Mouse (Mus musculus) mammary gland, adult 2 months (tissue): ENCODE measurements around the gene Rhox2g. TPM values are rescaled to one million over a fixed set of nuclear protein-coding genes. Genes with fewer than 3 reads are reported as not detected.

Source experiments
- polyA plus RNA-seq: library from polyadenylated mRNA; depleted of rRNA; stranded (reverse); fragments of >200 nt; gene quantifications from 2 replicates; pipeline ENCODE4 v1.2.3, GENCODE M21; 2012; ENCODE audit warnings: low replicate concordance; rRNA removed

The Rhox2g gene
- polyA plus RNA-seq: not detected in 2 replicates

GRCm38 (mm10) chrX:37643370-37643769, at the start of gene Rhox2g:
Gene Rhox2g (minus strand): TSS chrX:37643470.

DNA sequence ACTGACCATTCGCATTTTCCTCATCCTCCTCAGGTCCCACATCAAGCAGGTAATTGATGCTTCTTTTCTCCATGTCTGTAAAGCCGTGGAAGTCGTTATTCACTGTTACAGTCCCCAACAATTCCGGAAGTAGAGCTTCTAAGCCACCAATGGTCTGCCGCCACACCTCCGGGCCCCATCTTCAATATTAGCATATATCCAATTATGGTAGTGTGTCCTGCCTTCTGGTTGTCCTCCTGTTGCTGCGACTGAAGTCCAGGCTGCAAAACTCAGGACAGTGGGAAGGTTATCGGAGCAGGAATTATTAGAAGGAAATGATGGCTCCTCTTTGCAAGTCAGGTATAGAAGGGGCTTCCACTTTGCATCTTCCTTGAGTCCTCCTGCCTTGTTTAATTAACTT, 29.9 kb upstream of the Rhox2g start, which contains the start of gene Rhox2h:
Gene Rhox2h, minus strand, starts transcription at position 101 of the 400 bp plus-strand sequence.

DNA sequence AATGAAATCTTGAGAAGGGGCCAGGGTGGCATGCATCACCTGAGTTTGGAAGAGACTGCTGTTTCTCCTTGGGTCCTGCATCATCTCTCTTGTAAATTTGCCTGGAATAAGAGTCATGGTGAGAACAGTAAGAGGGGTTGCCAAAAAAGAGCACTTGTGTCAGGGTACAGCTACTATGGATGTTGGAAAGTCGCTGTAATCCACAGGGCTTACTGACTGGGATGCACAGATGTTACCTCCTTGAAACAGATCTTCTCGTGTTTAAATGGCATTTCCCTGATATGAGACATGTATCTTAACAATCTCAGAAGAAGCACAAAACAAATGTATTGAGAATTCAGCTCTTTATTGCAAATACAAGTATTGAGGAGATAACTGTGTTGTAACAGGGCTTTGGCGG, 25.4 kb upstream of the Rhox2g start, which contains the start of gene Rhox3h:
Gene Rhox3h, minus strand, starts transcription at position 101 of the 400 bp plus-strand sequence.

DNA sequence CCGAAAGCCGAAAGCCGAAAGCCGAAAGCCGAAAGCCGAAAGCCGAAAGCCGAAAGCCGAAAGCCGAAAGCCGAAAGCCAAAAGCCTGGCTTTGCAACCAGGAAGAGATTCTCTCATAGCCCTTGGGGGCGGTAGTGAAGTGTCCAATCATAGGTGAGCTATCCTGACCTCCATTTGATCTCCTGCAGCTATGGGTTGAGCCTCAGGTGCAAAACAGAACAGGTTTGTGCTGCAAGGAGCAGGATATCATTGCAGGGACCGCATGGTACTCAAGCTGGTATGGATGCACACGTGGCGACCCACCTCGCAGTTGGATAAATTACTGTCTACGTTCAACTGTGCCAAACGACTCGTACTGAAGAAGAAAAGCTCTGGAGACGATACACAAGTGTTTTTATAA, 8.0 kb upstream of the Rhox2g start, which contains the start of gene Rhox4g:
Gene Rhox4g, minus strand, starts transcription at position 101 of the 400 bp plus-strand sequence.

GRCm38 (mm10) chrX:37628512-37628911, 14.8 kb downstream of the Rhox2g start, which contains the start of gene Rhox3g:
Gene Rhox3g (minus strand): TSS chrX:37628612.

DNA sequence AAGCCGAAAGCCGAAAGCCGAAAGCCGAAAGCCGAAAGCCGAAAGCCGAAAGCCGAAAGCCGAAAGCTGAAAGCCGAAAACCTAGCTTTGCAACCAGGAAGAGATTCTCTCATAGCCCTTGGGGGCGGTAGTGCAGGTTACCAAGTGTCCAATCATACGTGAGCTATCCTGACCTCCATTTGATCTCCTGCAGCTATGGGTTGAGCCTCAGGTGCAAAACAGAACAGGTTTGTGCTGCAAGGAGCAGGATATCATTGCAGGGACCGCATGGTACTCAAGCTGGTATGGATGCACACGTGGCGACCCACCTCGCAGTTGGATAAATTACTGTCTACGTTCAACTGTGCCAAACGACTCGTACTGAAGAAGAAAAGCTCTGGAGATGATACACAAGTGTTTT, 35.7 kb downstream of the Rhox2g start, which contains the start of gene Rhox4f:
Gene Rhox4f, minus strand, starts transcription at position 101 of the 400 bp plus-strand sequence.

Other genes with a start within 250 kb of the Rhox2g start
- gene Rhox2b, start 231.4 kb downstream of the Rhox2g start, polyA plus RNA-seq: not detected in 2 replicates
- not detected in 2 replicates for gene Rhox4b, start 211.0 kb downstream of the Rhox2g start, polyA plus RNA-seq
- gene Rhox2c, start 189.8 kb downstream of the Rhox2g start, polyA plus RNA-seq: not detected in 2 replicates
- gene Rhox3c, start 184.9 kb downstream of the Rhox2g start, polyA plus RNA-seq: not detected in 2 replicates
- not detected in 2 replicates for gene Rhox4c, start 163.1 kb downstream of the Rhox2g start, polyA plus RNA-seq
- not detected in 2 replicates for gene Rhox2d, start 150.0 kb downstream of the Rhox2g start, polyA plus RNA-seq
- not detected in 2 replicates for gene Rhox4d, start 129.1 kb downstream of the Rhox2g start, polyA plus RNA-seq
- gene Rhox2e, start 113.0 kb downstream of the Rhox2g start, polyA plus RNA-seq: not detected in 2 replicates
- not detected in 2 replicates for gene Rhox3e, start 101.5 kb downstream of the Rhox2g start, polyA plus RNA-seq
- gene Rhox4e, start 86.1 kb downstream of the Rhox2g start, polyA plus RNA-seq: not detected in 2 replicates
- not detected in 2 replicates for gene Rhox2f, start 72.1 kb downstream of the Rhox2g start, polyA plus RNA-seq
- gene Rhox3f, start 62.5 kb downstream of the Rhox2g start, polyA plus RNA-seq: not detected in 2 replicates
- not detected in 2 replicates for gene Rhox4f, start 35.8 kb downstream of the Rhox2g start, polyA plus RNA-seq
- not detected in 2 replicates for gene Rhox3g, start 14.9 kb downstream of the Rhox2g start, polyA plus RNA-seq
- not detected in 2 replicates for gene Rhox4g, start 7.9 kb upstream of the Rhox2g start, polyA plus RNA-seq
- not detected in 2 replicates for gene Rhox3h, start 25.3 kb upstream of the Rhox2g start, polyA plus RNA-seq
- not detected in 2 replicates for gene Rhox2h, start 29.8 kb upstream of the Rhox2g start, polyA plus RNA-seq
- gene Rhox5, start 161.4 kb upstream of the Rhox2g start, polyA plus RNA-seq: not detected in 2 replicates
- not detected in 2 replicates for gene Rhox6, start 183.4 kb upstream of the Rhox2g start, polyA plus RNA-seq
- not detected in 2 replicates for gene Rhox7a, start 188.2 kb upstream of the Rhox2g start, polyA plus RNA-seq
- not detected in 2 replicates for gene Rhox8, start 235.5 kb upstream of the Rhox2g start, polyA plus RNA-seq